Mouse (Mus musculus) hematopoietic multipotent progenitor cell, adult 10-12 weeks (in vitro differentiated cells): ENCODE data around the gene Ift57. TPM values are rescaled to one million over a fixed set of nuclear protein-coding genes. Genes with fewer than 3 reads are reported as not detected.

Experiments used
- polyA plus RNA-seq: library from polyadenylated mRNA; stranded (reverse); fragments of >175 nt; gene quantifications from 2 replicates; pipeline ENCODE4 v1.2.3, GENCODE M21; 2012; ENCODE audit warnings: low replicate concordance

Gene Ift57
- 2.4 and 5.7 TPM in 2 replicates for polyA plus RNA-seq

DNA sequence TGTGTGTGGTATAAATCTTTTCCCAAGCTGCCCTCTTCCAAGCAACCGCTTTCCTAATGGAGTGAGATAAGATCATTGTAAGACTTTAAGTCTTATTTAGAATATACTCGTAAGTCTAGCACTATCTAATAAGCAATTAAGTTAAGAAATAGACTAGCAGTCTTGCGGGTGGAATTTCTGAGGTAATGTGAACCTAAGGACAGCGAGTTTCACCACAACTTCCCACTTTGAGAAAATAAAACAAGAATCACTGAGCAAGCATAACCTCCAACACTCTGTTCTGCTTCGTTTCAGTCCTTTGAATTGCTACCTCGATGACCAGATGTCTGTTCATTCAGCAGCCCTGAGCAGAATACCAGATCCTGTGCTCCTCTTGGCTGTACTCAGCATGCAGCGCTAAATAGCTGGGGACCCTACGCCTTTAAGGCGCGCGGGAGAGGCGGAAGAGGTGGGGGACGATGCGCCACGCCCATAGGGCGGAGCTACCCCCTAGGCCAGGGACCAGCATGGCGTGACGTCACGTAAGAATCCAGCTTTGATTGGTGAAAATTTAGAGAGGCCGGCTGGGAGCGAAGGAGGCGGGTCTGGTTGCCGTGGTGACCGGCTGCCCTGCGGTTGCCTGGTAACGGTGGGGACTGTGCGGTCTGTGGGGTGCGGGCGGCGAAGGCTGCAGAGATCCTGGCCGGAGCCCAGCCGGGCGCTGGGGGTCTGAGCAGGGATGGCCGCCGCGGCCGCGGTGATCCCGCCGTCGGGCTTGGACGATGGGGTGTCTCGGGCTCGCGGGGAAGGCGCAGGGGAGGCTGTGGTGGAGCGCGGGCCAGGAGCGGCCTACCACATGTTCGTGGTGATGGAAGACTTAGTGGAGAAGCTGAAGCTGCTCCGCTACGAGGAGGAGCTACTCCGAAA lies at the start of gene Ift57:
TSS of gene Ift57 (plus strand) at position 614 of the 906 bp plus-strand sequence.

DNA sequence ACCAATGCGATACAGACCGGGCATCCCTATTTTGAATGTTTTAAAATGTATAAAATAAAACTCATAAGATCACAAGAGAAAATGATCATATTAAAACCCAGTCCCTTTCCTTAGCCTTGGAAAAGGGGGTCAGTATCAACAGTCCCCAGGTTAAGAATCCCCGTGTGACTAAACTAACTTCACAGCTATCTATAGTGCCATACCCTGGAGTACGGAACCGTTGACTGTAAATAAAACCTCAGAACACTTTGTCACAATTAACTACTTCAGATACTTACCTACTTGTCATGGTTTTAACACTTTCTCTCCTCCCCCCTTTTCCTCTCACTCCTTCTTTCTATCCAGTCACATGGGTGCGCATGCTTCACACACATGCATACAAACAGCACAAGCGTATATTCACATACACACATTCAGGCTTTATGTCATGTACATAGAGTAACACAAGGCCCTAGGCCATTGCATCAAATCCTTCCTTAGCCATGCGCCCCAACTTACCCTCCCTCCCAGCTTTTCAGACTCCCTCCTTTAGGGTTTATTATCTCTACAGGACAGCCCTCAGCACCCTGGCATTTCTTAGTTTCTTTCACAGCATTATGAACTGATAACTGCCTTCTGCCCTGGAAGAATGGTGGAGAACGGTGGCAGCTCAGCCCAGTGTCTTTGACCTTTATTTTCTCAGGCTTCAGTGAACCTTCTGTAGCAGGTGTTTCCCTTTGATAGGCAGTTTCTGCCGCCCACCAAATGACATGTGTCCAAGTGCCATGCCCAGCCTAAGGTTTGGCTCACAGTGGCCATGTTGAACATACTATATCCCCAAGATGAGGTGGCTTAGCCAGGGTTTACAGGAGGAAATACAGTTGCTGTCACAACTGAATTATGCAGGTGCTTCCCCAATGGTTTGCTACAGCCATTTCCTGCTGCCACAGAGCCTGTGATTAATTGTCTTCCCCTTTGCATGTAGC lies 100.8 kb downstream of the Ift57 start, which contains the start of gene Cd47:
TSS of gene Cd47 (plus strand) at position 937 of the 965 bp plus-strand sequence.

Other genes starting within 250 kb of the Ift57 start
- 80.4 and 92.0 TPM in 2 replicates for gene Cd47, start 101.3 kb downstream of the Ift57 start, polyA plus RNA-seq